Comparison of ENCODE assay signal across 8 mouse cellular contexts in genomic region chr19:47067096-47067882, GRCm38 (mm10). TPM values are rescaled to one million over a fixed set of nuclear protein-coding genes. Genes with fewer than 3 reads are reported as not detected.
DNase-seq lines count a peak whose midpoint lies in the region; ATAC-seq lines count a peak whose summit lies in the region.

Gene Taf5, plus strand, starts transcription at chr19:47067746.

- 13% methylated on average over 43 of the region's 49 CpGs for WGBS in heart, embryonic 10.5 days
- WGBS in kidney, embryonic 15.5 days = 8% methylated on average over 49 of the region's 49 CpGs

- H3K36me3 ChIP-seq in heart, embryonic 10.5 days = peaks cover 16% of the 10 kb centered on the region
- peaks cover 18% of the 10 kb centered on the region for H3K36me3 ChIP-seq in kidney, embryonic 15.5 days

- H3K27me3 ChIP-seq in heart, embryonic 10.5 days (ENCODE audit: insufficient read depth, poor library complexity, severe bottlenecking) = no peaks in the 10 kb centered on the region; the same call in 1 of the 2 replicates
- no peaks in the 10 kb centered on the region for H3K27me3 ChIP-seq in kidney, embryonic 15.5 days

- H3K9ac ChIP-seq in kidney, embryonic 15.5 days = peak within 1 kb of the TSS; percentile 92

- no peaks in the 10 kb centered on the region for H3K9me3 ChIP-seq in heart, embryonic 10.5 days
- no peaks in the 10 kb centered on the region for H3K9me3 ChIP-seq in kidney, embryonic 15.5 days (replicated peaks)

- DNase-seq in B cell, adult 2 months = peak; percentile 96 to 98
- DNase-seq in brain, adult 2 months (ENCODE audit: low read depth, low spot score) = peak; percentile 99
- DNase-seq in heart, embryonic 10.5 days (ENCODE audit: low spot score) = peak; percentile 99
- peak; percentile 98 for DNase-seq in liver
- peak; percentile 98 for DNase-seq in spleen, postnatal 4 days (ENCODE audit: low spot score in 2 of 2)

- H3K27ac ChIP-seq in heart, embryonic 10.5 days = peak within 1 kb of the TSS; percentile 96
- peak within 1 kb of the TSS; percentile 91 for H3K27ac ChIP-seq in kidney, embryonic 15.5 days

- peak; percentile 86 for ATAC-seq in erythroblast, adult 5-6 weeks (replicated peaks; ENCODE audit: low FRiP score, poor library complexity, severe bottlenecking)
- peak; percentile 80 for ATAC-seq in kidney, embryonic 15.5 days (replicated peaks; ENCODE audit: low FRiP score)
- ATAC-seq in monocyte, adult 5-6 weeks (replicated peaks; ENCODE audit: insufficient number of reproducible peaks, low FRiP score, low TSS enrichment, poor library complexity, severe bottlenecking) = peak; percentile 97

- H3K4me1 ChIP-seq in heart, embryonic 10.5 days = peaks cover 11% of the 10 kb centered on the region; the same call in 1 of the 2 replicates
- peaks cover 18% of the 10 kb centered on the region for H3K4me1 ChIP-seq in kidney, embryonic 15.5 days

- H3K4me2 ChIP-seq in kidney, embryonic 15.5 days = peak within 1 kb of the TSS; percentile 71

- peak within 1 kb of the TSS; percentile 100 for H3K4me3 ChIP-seq in heart, embryonic 10.5 days
- H3K4me3 ChIP-seq in kidney, embryonic 15.5 days (replicated peaks) = peak within 1 kb of the TSS; percentile 86

RNA-seq across cellular contexts. Expression of gene Taf5, which starts in this region (rescaled TPM):
- 2.1 and 5.2 TPM in 2 replicates for total RNA-seq in erythroblast, adult 5-6 weeks (2015; ENCODE audit: low replicate concordance)
- 11.7 and 13.9 TPM in 2 replicates for total RNA-seq in erythroblast, adult 5-6 weeks (2017; ENCODE audit: low replicate concordance)
- polyA plus RNA-seq in heart, embryonic 10.5 days (2016; fragmentation: Nextera tagmentation; extraction: Ambion mirVana) = 3.9 and 7.3 TPM in 2 replicates
- polyA plus RNA-seq in kidney, embryonic 15.5 days (2015; fragmentation: Nextera tagmentation; extraction: Ambion mirVana) = 5.4 and 5.9 TPM in 2 replicates
- 15.5 to 23.5 TPM (median 20.1 TPM) in 3 replicates for total RNA-seq in monocyte, adult 5-6 weeks (2017)

Comparison
In these comparisons a context has a peak if more than half of its experiments do, and no peak if none do; other contexts are left out.
1. Peak in every context shown above with its lines: DNase-seq, ATAC-seq, H3K4me3 ChIP-seq and H3K27ac ChIP-seq.